Mouse (Mus musculus) thymus, postnatal 36 days (tissue): ENCODE measurements around the gene Parp6.

ENCODE experiments used
- DNase-seq, 2 experiments: peaks; one replicate each; pipeline ENCODE4 v3.0.0; 2022; ENCODE audit warnings: mixed read lengths in 2 of 2

Gene Parp6

DNA sequence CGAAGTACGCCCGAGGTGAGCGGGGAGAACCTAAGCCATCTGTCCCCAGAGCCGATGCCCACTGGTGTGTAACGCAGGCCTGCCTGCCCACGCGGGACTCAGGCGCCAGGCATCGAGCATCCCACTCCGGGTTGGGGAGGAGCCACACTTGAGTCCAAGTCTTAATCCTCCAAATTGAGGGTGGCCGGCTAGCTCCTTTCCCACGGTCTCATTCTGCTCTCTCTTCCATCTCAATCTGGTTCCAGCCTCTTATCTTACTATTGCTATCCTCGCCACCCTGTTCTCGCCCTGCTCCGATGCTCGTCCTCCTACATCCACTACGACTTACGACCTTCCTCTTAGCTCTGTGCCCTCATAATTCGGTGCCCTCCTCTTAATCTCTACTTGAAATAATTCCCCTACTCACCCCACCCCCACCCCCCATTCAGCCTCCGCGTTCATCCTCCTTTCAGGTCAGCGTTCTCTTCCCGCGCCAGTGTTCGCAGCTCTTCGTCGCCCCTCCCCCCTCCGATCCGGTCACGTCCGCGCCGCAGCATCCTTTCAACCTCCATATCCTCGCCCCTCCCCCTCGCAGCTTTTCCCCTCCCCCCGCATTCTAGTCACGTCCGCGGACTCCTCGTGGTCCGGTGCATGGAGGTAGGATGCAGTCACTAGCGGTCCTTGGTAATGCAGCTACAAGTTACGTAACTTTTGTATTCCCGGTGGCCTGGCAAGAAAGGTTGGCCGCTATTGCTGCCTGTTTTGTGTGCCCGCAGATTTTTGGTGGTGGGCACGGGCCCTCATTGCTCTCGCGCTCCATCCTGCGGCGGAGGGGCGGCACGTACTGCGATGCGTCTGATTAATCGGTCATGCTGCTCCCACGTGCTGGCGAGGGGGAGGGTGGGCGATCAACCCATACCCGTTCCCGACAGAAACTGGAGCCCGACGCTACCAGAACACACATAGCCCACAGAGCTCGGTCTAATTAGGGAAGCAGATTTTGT is 39.8 kb downstream of the Parp6 start:
- peak; percentile 81 to 82 for DNase-seq

DNA sequence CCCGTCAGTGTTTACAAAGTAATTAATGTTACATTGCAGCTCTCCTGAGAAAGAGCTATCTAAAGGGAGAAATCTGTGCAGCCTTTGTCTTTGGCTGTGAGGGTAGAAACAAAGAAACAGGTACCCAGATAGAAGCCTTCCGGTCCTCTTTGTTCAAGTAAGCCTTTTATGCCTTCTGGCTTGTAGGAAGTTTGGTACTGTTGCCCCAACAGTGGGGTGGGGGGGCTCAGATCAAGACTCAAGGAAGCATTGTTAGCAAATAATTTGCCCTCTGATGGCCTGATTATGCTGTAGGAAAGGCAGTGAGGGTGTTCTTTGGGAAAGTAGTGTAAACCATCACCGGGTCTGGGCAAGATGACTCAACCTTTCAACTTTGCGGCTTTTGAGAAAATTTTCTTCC is 41.1 kb downstream of the Parp6 start:
- DNase-seq: no peak

- peak; percentile 84 to 89 for DNase-seq
These were observed 42.2 kb downstream of the Parp6 start for GRCm38 (mm10) chr9:59659036-59660026.

DNA sequence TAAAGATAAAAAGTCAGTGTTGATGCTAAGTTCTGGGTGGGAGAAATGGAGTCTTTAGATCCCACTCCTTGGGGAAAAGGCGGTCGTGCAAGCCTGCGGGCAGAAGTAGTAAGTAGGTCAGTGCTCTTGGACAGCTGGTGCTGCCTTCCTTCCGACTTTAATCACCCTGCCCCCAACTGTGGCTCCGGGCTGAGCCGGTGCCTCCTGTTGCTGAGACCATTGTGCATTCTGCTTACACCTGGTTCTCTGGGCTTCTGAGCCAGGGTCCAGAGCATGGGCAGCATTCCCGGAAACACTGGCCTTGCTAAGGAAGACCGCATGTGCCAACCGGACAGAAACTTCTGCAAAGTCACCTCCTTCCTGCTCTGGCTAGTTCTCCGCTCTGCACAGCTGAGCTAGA is 43.3 kb downstream of the Parp6 start:
- no peak for DNase-seq

DNA sequence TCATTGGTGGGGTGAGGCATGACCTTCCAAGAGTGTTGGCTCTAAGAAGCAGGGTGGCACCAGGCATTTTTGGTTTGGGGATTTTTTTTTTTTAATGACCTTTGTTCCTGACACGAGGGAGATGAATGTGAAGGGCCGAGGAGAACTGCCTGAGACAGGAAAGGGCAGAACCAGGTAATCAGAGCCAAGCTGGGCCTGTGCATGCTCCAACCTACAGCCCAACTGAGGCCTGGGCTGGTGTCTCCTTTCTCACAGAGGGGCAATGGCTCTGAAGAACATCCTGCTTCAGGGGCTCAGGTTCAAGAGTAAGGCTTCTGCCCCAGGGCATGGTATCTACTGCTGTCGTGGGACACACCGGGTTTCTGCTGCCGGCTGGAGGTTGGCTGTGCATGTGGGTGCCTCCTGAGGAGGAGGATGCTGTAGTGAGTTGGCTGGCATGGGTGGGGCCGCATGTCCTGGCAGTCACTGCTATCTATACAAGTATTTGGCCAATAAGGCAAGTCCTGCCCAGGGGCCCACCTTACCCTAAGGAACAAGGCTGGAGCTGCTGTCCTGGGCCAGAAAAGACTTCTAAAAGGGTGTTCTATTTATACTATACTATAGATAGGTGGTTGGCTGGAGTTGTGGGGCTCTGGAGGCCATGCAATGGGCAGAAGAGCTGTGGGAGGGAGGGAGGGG is 44.4 kb downstream of the Parp6 start:
- no peak for DNase-seq

GRCm38 (mm10) chr9:59663226-59663625 is 46.1 kb downstream of the Parp6 start:
- no peak for DNase-seq

DNA sequence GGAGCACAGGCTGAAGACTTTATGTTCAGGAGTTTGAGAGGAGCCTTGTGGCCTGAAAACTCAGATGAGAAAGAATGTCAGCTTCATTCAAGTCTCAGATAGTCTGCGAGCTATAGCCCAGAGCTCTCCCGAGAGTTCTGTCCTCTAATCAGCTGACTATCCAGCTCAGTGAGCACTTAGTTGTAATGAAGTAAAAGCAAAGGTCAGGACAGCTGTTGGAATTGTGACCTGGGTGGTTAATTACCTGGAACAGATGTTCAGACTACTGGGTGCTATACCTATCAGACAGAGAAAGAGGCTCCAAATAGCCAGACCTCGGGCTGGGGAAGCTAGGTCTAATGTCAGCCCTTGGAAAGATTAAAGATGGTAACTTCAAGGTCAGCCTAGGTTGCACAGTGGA is 46.9 kb downstream of the Parp6 start:
- DNase-seq: no peak

DNA sequence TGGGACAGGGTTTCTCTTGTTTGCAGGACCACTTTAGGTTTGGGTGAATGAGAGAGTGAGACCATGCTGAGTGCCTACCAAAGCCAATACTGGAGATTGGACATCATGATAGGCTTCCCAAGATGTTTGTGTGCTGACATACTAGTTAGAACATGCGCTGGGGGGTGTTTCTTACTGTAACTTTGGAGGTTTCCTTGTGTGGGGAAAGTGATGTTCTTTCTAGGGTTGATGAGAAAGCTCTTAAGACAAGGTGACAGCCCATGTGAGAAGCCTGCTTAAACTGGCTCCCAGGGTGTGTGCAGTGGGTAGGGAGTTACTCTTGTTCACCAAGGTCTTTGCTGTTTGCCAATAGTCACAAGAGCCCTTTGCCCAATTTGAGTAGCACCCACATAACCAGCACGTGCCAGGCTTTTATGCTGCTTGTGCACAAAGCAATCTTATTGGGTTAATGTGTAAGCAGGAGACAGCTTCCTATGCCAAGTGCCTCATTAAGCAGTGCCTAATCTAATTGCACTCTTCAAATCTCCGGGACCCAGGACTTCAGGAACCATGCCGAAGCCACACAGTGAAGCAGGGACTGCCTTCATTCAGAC is 47.7 kb downstream of the Parp6 start:
- no peak for DNase-seq

DNA sequence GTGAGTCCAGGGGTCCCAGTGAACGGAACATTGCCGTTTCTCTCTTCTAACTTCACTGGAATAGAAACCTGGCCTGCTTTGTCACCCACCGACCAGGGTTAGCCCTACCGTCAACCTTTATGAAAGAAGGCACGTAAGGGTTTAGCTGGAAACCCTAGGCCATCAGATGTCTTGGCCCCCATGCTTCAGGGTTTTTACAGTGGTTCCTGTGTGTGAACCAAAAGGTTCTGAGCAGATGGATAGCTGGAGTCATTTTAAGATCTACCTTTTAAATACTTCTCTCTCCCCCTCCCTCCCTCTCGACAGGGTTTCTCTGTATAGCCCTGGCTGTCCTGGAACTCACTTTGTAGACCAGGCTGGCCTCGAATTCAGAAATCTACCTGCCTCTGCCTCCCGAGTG is 48.9 kb downstream of the Parp6 start:
- DNase-seq: no peak

- DNase-seq: no peak
These were observed 49.7 kb downstream of the Parp6 start for GRCm38 (mm10) chr9:59666813-59667212.

- DNase-seq: no peak
These were observed 50.2 kb downstream of the Parp6 start for GRCm38 (mm10) chr9:59667250-59667649.

DNA sequence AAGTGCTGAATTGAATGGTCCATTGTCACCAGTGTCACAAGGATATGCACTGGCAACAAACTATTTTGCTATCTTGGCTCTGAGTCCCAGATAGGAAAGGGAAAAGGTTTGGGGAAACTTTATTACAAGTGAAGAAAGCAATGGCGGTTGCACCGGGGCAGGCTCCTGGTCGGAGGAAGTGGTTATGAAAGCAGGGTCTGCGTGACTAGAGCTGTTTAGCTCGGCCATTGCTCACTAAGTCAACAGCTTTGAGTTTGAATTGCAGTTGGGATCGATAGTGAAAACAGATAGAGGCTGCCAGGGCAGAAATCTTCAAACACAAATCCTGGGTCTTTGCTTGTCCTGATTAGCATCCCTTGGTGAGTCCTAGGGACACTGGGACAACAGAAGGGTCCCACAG is 50.8 kb downstream of the Parp6 start:
- DNase-seq: no peak

GRCm38 (mm10) chr9:59668473-59668872 is 51.4 kb downstream of the Parp6 start:
- DNase-seq: no peak

DNA sequence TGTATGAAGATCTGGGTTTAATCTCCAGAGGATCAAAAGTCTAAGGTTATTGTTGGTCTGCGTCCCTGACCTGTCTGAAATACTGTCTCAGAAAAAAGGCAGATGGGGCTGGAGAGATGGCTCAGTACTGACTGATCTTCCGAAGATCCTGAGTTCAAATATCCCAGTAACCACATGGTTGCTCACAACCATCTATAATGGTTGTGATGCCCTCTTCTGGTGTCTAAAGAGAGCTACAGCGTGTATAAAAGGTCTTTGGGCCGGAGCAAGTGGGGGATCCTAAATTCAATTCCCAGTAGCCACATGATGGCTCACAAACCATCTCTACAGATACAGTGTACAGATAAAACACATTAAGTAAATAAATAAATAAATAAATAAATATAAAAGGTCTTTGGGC is 52.1 kb downstream of the Parp6 start:
- DNase-seq: no peak

DNA sequence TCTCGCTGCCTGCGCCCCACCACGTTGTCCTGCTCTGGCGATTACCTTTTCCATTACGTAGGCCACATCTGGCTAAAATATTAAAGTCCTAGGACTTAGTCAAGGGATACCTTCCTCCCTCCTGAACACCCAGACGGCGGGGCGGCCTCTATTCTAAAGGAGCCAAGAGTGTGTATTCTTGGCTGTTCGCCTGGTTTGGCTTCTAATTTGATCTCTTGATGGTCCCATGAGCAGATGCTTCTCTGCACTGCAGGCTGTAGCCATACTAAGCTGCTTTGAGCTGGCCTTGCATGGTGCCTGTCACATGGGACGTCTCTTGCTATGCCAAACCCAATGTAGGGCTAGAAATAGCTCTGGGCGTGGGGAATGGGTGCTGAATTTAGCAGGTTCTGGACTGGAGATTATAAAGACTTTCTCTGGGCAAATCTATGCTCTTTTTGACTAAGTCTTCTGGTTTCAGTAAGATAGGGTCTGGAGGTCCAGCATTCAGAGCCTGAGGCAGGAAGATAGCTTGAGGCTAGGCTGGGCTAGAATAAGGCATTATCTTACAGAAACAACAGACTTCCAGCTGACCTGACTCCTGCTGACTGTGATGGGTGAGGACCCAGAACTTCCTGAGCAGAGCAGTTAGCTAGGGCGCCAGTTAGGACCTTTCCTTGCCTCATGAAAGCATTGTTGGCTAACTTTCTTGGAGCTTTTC is 55.3 kb downstream of the Parp6 start:
- DNase-seq: no peak

DNA sequence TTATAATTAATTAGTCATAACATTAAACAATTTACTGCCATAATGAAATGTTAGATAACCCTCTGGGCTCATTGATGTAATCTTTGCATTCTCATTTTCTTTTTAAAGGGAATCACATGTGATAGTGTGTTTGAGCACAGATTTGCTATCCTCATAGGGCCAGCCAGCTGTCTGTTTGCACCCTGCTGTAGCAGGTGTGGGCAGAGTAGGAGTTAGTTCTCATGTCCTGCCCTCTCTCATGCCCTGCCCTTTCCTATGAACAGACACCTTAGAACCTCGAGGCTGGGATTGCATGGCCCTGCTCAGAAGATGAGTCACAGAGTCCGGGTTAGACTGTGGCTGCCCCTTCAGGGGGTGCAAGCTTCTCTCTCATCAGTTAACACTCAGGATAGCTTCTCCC is 56.3 kb downstream of the Parp6 start:
- DNase-seq: no peak

- no peak for DNase-seq
These were observed 58.5 kb downstream of the Parp6 start for GRCm38 (mm10) chr9:59675598-59675997.

- DNase-seq: no peak
These were observed 61.2 kb downstream of the Parp6 start for GRCm38 (mm10) chr9:59678313-59678712.

GRCm38 (mm10) chr9:59679678-59680533 is 62.8 kb downstream of the Parp6 start, which contains the start of gene Gramd2:
Gramd2 (plus strand) TSS chr9:59680144.
- DNase-seq: peak; percentile 53 to 60

- no peak for DNase-seq
These were observed 63.4 kb downstream of the Parp6 start for GRCm38 (mm10) chr9:59680534-59680875.

DNA sequence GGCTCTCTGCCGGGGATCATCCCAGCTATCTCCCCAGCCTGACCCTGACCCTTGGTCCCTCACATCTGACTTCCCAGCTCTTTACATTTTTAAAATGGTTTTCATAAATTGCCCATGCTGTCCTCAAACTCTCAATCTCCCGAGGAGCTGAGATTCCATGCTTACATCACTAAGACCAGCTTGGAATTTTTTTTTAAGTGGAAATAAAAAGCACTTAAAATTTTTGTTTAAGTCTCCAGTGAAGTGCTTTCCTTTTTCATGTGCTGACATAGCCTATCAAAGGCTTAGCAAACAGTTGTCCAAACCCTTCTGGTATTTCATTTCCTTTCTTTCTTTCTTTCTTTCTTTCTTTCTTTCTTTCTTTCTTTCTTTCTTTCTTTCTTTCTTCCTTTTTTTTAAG is 66.9 kb downstream of the Parp6 start:
- DNase-seq: no peak
